Mouse (Mus musculus): ENCODE measurements around the gene Dab1.

The Dab1 gene

DNA sequence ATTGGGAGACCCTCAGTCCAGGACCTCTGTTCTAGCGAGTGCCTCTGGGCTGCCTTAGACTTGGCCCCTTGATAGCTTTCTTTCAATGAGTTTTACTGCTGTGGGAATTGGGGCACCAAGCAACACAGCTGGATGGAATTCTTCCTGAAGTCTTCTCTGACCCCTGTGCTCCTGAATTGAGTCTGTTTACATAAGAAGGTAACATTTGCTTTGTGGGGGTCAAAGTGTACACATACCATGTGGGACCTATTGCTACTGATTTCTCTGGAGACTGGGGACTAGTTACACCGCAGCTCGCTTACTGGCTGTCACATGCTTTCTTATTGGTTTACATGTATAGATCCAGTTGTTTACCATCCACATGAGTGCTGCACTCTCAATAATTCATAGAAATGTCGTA, 881.5 kb downstream of the Dab1 start:
- intact Hi-C loops (cut with DNase I) = no loop called here

DNA sequence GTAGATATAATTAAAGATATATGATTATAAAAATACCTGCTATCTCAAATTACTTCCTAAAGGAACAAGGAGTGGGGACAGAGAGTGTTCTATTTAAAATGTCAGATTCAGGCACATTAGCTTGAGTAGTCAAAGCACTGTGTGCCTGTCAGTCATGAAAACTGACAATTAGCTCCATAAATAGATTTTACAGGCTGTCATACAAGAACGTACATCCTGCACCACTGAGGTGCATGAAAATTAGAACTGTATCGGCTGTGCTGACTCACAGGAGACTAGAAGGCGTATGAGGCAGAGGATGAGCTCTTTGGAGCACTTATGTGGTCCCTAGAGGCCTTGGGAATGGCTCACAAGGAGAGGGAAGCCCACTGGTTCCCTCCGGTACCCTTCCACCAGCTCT, 882.1 kb downstream of the Dab1 start:
- intact Hi-C loops (cut with DNase I) = no loop called here

GRCm38 (mm10) chr4:104504916-104505315, 885.8 kb downstream of the Dab1 start:
- intact Hi-C loops (cut with DNase I) = no loop called here

DNA sequence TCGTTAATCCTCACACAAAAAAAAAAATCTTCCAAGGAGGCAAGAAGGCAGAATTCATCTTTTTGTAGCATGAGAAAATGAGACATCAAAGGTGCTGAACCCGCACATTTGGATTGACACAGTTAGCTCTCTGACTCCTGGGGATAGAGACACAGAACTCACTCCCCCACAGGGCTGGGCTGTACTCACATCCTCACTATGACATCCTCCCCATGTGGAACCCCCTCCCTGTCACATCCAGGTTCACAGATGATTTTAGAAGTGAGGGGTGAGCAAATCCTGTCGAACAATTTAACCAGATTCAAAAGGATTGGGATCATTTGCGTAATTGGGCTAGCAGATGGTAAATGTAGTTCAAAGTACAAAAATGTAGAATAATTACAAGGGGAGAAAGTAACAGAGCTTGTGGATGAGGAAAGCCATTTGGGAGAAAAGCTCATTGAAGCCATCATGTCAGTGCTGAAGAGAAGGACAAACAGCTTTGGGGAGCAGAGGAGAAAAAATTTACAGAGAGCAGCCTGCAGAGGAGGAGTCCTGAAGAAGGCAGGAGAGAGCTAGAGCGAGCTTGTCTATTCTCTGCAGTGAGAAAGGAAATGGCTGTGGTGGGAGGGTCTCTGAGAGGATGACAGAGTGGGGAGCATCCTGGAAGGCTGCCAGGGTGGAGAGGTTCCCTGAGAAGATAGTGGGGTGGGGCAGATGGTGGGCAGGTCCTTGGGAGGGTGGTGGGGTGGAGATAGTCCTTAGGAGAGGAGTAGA, 890.2 kb downstream of the Dab1 start:
- intact Hi-C loops (cut with DNase I) = no loop called here

DNA sequence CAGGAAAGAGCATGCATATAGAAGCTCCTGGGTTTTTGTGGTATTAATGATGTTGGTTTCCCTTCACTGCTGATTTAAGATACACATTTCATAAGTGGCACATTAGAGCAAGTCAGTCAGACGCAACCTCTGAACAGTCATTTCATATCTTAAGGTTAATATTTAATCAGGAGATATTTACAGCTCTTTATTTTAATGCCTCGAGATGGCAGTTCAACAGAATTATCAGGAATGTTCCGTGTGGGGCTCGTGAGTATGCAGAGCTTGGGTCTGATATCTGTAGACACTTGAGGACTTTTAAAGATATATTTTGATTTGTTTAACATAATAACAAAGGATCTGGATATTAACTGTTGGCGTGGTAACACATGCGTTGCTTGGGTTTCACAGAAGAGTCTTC, 892.7 kb downstream of the Dab1 start:
- intact Hi-C loops (cut with DNase I) = loop anchor here (5.0 kb wide), 1 partner anchor 380 kb away; no protein-coding TSS in a partner anchor

- intact Hi-C loops (cut with DNase I) = loop anchor here (5.0 kb wide), 1 partner anchor 380 kb away; no protein-coding TSS in a partner anchor
These were observed 893.4 kb downstream of the Dab1 start for GRCm38 (mm10) chr4:104512513-104512912.

DNA sequence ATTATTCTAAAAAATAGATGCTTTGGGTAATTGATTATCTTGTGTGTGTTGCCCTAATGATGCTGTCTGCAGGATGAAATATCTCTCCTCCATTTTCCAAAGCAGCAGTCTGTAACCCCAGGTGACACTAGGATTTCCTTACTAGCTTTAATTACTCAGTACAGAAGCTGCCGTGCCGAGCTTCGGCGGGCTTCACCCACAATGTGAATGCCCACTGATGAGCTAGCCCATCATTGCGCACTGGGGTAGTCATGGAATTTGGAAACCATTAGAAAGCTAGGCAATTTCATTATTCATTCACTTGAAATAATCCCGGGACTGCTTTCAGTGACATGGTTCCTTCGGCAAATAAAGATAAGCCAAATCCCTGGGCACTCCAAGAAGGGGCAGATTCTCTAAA, 894.5 kb downstream of the Dab1 start:
- intact Hi-C loops (cut with DNase I) = loop anchor here (5.0 kb wide), 1 partner anchor 379 kb away; no protein-coding TSS in a partner anchor

DNA sequence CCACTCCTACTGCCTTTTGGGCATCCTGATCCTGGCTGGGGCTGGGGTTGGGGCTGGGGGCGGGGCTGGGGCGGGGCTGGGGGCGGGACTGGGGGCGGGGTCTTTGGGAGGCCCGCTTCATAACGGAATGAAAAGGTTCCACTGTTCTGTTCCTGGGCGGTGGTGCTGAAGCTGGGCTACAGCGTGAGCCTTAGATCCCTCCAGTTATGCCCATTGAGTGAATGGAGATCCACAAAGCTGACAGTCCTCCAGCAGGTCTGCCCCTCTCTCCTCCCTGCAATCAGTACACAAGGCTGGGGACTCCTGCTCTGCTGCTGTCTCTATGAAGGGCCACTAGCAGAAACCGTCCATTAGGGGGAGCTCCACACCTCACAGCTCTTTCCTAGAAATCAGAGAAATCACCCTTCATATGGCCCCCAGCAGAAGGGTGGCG, 895.4 kb downstream of the Dab1 start:
- intact Hi-C loops (cut with DNase I) = loop anchor here (5.0 kb wide), 1 partner anchor 378 kb away; no protein-coding TSS in a partner anchor

DNA sequence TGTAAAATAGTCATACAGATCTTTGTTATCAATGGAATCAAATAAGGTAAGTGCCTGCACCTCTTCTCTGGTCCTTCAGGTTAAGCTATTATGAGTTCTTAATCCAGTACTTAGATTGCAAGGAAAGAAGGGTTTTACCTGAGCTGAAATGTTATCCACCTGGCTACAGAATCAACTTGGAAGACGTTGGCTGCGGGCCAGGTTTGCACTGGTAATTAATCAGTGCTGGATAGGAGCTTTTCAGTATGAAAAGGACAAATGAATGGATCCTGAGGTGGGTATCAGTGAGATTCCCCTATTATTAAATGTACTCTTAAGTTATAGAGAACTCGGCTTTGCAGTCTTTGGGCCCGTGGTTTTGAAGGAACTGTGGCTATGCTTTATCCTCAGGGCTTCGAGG, 896.5 kb downstream of the Dab1 start:
- intact Hi-C loops (cut with DNase I) = no loop called here

GRCm38 (mm10) chr4:104522324-104522723, 903.2 kb downstream of the Dab1 start:
- intact Hi-C loops (cut with DNase I) = no loop called here

GRCm38 (mm10) chr4:104523776-104524175, 904.6 kb downstream of the Dab1 start:
- intact Hi-C loops (cut with DNase I) = no loop called here

GRCm38 (mm10) chr4:104529905-104530646, 910.9 kb downstream of the Dab1 start:
- intact Hi-C loops (cut with DNase I) = no loop called here

DNA sequence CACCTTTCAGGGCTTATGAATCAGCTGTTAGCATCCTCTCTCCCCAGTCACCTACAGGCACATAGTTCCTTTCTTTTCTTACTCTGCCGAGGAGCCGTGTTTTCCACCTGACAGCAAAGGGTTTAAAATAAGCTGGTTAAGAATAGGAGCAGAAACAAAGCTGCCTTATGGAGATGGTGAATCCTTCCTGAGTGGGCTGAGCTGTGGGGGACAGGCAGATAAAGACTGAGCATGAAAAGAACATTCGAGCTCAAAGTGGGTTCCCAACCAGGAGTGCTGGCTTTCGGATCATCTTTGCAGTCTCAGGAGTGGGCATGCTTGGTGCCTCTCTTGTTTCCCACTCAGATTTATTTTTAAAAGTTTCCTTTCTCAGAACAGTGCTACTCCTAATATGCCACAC, 913.7 kb downstream of the Dab1 start:
- intact Hi-C loops (cut with DNase I) = no loop called here

DNA sequence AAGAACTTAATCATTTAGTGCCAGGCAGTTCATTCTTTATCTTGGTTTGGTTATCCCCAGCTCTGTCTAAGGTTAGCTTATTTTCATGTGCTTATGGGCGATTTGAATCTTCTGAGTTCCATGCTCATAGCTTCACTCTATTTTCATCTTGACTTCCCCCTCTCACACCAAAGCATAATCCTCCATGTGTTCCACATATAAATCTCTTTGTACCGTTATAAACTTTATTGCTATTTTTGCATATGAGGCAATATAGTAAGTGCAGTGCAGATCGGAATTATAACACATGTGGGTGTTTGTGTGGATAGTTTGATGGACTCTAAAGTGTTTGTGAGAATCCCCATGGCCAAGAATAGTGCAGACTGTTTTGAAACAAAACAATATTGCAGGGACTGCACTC, 919.3 kb downstream of the Dab1 start:
- intact Hi-C loops (cut with DNase I) = no loop called here

- intact Hi-C loops (cut with DNase I) = no loop called here
These were observed 919.9 kb downstream of the Dab1 start for GRCm38 (mm10) chr4:104539047-104539446.

DNA sequence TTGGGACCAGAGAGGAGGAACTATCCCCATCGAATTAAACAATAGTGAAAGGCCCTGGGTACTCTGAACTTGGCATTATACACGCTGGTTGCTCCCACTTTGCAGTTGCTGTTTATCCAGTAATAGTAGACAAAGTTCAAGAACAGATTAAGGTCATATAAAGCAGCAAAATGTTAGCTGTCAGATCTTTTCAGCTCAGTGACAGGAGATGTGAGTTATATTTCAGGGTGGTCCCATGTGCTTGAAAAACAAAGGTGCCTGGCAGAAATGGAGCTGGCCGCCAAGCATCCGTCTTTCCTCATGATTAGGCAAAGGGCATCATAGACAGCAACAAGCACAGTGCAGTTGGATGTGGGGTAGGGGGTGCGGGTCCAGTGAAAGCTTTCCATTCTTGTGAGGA, 927.9 kb downstream of the Dab1 start:
- intact Hi-C loops (cut with DNase I) = no loop called here

- intact Hi-C loops (cut with DNase I) = no loop called here
These were observed 929.1 kb downstream of the Dab1 start for GRCm38 (mm10) chr4:104548287-104548686.

DNA sequence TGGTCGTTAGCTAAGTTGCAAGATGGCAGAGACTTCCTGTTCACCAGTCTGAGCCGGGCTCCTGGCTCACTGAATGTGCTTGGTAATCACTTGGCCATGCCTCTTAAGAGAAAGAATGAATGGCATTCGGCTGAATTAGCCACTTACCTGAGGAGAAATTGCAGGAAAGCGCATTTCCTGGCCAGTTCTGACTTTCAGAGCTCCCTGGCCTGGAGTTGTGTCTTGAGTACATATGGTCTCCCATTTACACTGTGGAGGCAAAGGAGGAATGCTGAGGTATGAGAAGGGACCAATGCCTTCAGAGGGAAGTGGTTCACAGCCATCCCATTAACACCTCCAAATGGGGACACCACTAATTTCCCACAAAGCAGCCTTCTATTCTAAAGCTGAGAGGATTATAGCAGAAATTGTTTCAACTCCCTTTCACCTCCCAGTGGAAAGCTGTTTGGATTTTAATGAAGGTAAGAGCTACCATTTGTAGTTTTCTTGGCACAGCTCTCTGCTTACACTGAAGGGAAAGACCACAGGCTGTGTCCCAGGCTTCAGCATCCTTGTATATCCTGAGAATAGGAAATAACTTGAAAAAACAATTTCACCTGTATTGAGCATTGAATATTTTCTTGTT, 931.5 kb downstream of the Dab1 start:
- intact Hi-C loops (cut with DNase I) = no loop called here

DNA sequence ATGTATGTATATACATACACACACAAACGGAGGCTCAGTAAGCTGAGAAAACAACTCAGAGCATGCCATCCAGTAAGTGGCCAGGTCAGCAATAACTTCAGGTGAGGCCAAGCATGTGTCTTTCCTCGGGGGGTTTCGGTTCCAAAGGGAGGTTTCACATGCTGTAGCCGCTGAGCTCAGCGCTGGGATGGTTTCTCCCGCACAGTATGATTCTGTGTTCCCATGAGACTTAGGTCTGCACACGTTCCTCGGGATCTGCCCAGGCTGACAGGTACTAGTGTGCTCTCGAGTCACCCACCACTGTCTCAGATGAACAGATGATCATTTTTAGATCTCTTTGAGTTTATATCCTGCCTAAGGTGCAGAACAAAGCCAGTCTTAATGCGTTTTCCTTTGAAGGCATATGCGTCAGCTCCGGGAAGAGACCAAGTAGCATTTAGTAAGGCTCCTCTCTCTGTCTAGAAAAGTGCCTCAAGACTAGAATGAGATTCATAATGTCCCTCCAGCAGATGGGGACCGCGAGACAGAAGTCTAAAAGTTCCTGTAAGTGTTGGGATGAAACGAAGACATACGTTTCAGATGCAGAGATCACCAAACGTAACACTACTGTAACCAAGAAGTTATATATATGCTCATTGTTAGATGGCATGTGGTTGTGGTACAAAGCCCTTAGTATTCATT, 932.4 kb downstream of the Dab1 start:
- intact Hi-C loops (cut with DNase I) = no loop called here

- intact Hi-C loops (cut with DNase I) = no loop called here
These were observed 936.2 kb downstream of the Dab1 start for GRCm38 (mm10) chr4:104555408-104555807.

- intact Hi-C loops (cut with DNase I) = no loop called here
These were observed 944.4 kb downstream of the Dab1 start for GRCm38 (mm10) chr4:104563512-104563911.

GRCm38 (mm10) chr4:104570523-104570922, 951.4 kb downstream of the Dab1 start:
- intact Hi-C loops (cut with DNase I) = no loop called here

Measured in adrenal gland (tissue).